Mouse (Mus musculus) bone marrow, adult 2 months (tissue): ENCODE data around the gene Cd8b1.

Experiments used
- CTCF ChIP-seq: fragments of 200-500 bp; IDR thresholded peaks from 2 replicates; pipeline ENCODE4 v1.5.1; 2011; ENCODE audit warnings: low read length, control low read depth; ENCODE audit not compliant: control insufficient read depth, insufficient read depth
- POLR2A ChIP-seq: fragments of 200-500 bp; IDR thresholded peaks from 2 replicates; pipeline ENCODE4 v1.6.1; 2011; ENCODE audit warnings: low read depth, mild to moderate bottlenecking, control low read depth, low read length, borderline replicate concordance; ENCODE audit not compliant: control insufficient read depth

- TF ChIP-seq CTCF (no peak), POLR2A (no peak)
Observed at GRCm38 (mm10) chr6:71371085-71371605, 48.6 kb downstream of the Cd8b1 start.
